Mouse (Mus musculus) heart, embryonic 15.5 days (tissue): ENCODE data around the gene Dhx29. TPM values are rescaled to one million over a fixed set of nuclear protein-coding genes. Genes with fewer than 3 reads are reported as not detected.

Experiments used
- ATAC-seq: fragments of 200-750 bp; cut with Nextera tagmentation; replicated peaks from 2 replicates; pipeline ENCODE4 v1.8.0; 2017; ENCODE audit warnings: low read depth, moderate TSS enrichment; ENCODE audit not compliant: insufficient number of reproducible peaks, insufficient read depth, low FRiP score
- H3K27ac ChIP-seq: fragments of 300-500 bp; sonication (generic); 2 replicates; pipeline ENCODE4 v1.5.1; 2015; ENCODE audit warnings: mild to moderate bottlenecking, inconsistent platforms
- H3K27me3 ChIP-seq: fragments of 300-500 bp; sonication (generic); 2 replicates; pipeline ENCODE4 v1.6.1; 2015; ENCODE audit warnings: inconsistent platforms
- H3K36me3 ChIP-seq: fragments of 300-500 bp; sonication (generic); 2 replicates; pipeline ENCODE4 v1.6.1; 2015; ENCODE audit warnings: mild to moderate bottlenecking, inconsistent platforms
- H3K4me1 ChIP-seq: fragments of 300-500 bp; sonication (generic); replicated peaks from 2 replicates; pipeline ENCODE4 v1.6.1; 2015; ENCODE audit warnings: inconsistent platforms
- H3K4me2 ChIP-seq: fragments of 300-500 bp; sonication (generic); 2 replicates; pipeline ENCODE4 v1.6.1; 2015; ENCODE audit warnings: inconsistent platforms, mild to moderate bottlenecking, moderate library complexity
- H3K4me3 ChIP-seq: fragments of 300-500 bp; sonication (generic); 2 replicates; pipeline ENCODE4 v1.5.1; 2015; ENCODE audit warnings: mild to moderate bottlenecking, inconsistent platforms
- H3K9ac ChIP-seq: fragments of 300-500 bp; sonication (generic); 2 replicates; pipeline ENCODE4 v1.6.1; 2015; ENCODE audit warnings: mild to moderate bottlenecking, inconsistent platforms
- H3K9me3 ChIP-seq: fragments of 300-500 bp; sonication (generic); replicated peaks from 2 replicates; pipeline ENCODE4 v1.6.1; 2016; ENCODE audit warnings: inconsistent platforms
- WGBS: fragments of 180-500 bp; shearing (Covaris S2); methylation state at CpG from one replicate; pipeline ENCODE4 v1.1.7; 2015; ENCODE audit warnings: mixed read lengths; 5-methylcytosine and 5-hydroxymethylcytosine counted together
- polyA plus RNA-seq: library from polyadenylated mRNA; unstranded; fragments of >200 nt; fragmentation: Nextera tagmentation; extraction: Ambion mirVana; gene quantifications from 2 replicates; pipeline ENCODE4 v1.2.1, GENCODE M21; 2015

Dhx29 gene
- polyA plus RNA-seq: 15.0 and 15.1 TPM in 2 replicates

GRCm38 (mm10) chr13:112927287-112928001, at the start of gene Dhx29, which contains the start of gene Mtrex:
Gene Dhx29 (plus strand): TSS chr13:112927454.
Gene Mtrex (minus strand): TSS chr13:112927398.
- peak within 1 kb of the TSS; percentile 88 for H3K27ac ChIP-seq
- under 1% methylated on average over 57 of the region's 57 CpGs for WGBS
- H3K4me3 ChIP-seq: peak within 1 kb of the TSS; percentile 95
- no peaks in the 10 kb centered on the region for H3K27me3 ChIP-seq
- peaks cover 10% of the 10 kb centered on the region; the same call in 1 of the 2 replicates for H3K36me3 ChIP-seq
- no peaks in the 10 kb centered on the region for H3K9me3 ChIP-seq
- H3K9ac ChIP-seq: peak within 1 kb of the TSS; percentile 85
- peak; percentile 98 for ATAC-seq
- peaks cover 21% of the 10 kb centered on the region for H3K4me1 ChIP-seq
- peak within 1 kb of the TSS; percentile 82 for H3K4me2 ChIP-seq

GRCm38 (mm10) chr13:112887234-112887633, 40.0 kb upstream of the Dhx29 start:
- H3K4me2 ChIP-seq: no peak overlapping the region
- H3K27me3 ChIP-seq: no peaks in the 10 kb centered on the region
- WGBS: 89% methylated on average over 12 of the region's 12 CpGs
- peaks cover 73% of the 10 kb centered on the region for H3K36me3 ChIP-seq
- H3K9ac ChIP-seq: no peak overlapping the region
- no peak overlapping the region for H3K27ac ChIP-seq
- ATAC-seq: no peak
- no peaks in the 10 kb centered on the region for H3K4me1 ChIP-seq
- H3K9me3 ChIP-seq: no peaks in the 10 kb centered on the region
- H3K4me3 ChIP-seq: no peak overlapping the region

GRCm38 (mm10) chr13:112902176-112902575, 25.1 kb upstream of the Dhx29 start:
- peaks cover 60% of the 10 kb centered on the region for H3K36me3 ChIP-seq
- WGBS: 91% methylated on average over 3 of the region's 3 CpGs
- H3K27me3 ChIP-seq: no peaks in the 10 kb centered on the region
- H3K4me3 ChIP-seq: no peak overlapping the region
- H3K4me1 ChIP-seq: no peaks in the 10 kb centered on the region
- no peak overlapping the region for H3K27ac ChIP-seq
- no peaks in the 10 kb centered on the region for H3K9me3 ChIP-seq
- no peak for ATAC-seq
- no peak overlapping the region for H3K4me2 ChIP-seq
- no peak overlapping the region for H3K9ac ChIP-seq

- ATAC-seq: no peak
- H3K36me3 ChIP-seq: peaks cover 45% of the 10 kb centered on the region
- H3K4me2 ChIP-seq: no peak overlapping the region
- H3K27me3 ChIP-seq: no peaks in the 10 kb centered on the region
- H3K27ac ChIP-seq: no peak overlapping the region
- WGBS: 64% methylated on average over 4 of the region's 4 CpGs
- no peak overlapping the region for H3K9ac ChIP-seq
- H3K4me1 ChIP-seq: no peaks in the 10 kb centered on the region
- H3K9me3 ChIP-seq: no peaks in the 10 kb centered on the region
- H3K4me3 ChIP-seq: no peak overlapping the region
These were observed 17.6 kb upstream of the Dhx29 start for GRCm38 (mm10) chr13:112909663-112910062.

- H3K4me1 ChIP-seq: no peaks in the 10 kb centered on the region
- no peak overlapping the region for H3K9ac ChIP-seq
- H3K27ac ChIP-seq: no peak overlapping the region
- ATAC-seq: no peak
- no peak overlapping the region for H3K4me3 ChIP-seq
- H3K27me3 ChIP-seq: no peaks in the 10 kb centered on the region
- WGBS: 83% methylated on average over 4 of the region's 4 CpGs
- H3K4me2 ChIP-seq: no peak overlapping the region
- peaks cover 42% of the 10 kb centered on the region for H3K36me3 ChIP-seq
- H3K9me3 ChIP-seq: no peaks in the 10 kb centered on the region
These were observed 16.8 kb upstream of the Dhx29 start for GRCm38 (mm10) chr13:112910434-112910833.

- no peak overlapping the region for H3K4me2 ChIP-seq
- 93% methylated on average over 4 of the region's 4 CpGs for WGBS
- no peaks in the 10 kb centered on the region for H3K4me1 ChIP-seq
- H3K9me3 ChIP-seq: no peaks in the 10 kb centered on the region
- no peak for ATAC-seq
- no peak overlapping the region for H3K9ac ChIP-seq
- H3K27ac ChIP-seq: no peak overlapping the region
- H3K4me3 ChIP-seq: no peak overlapping the region
- peaks cover 31% of the 10 kb centered on the region for H3K36me3 ChIP-seq
- no peaks in the 10 kb centered on the region for H3K27me3 ChIP-seq
These were observed 8.0 kb upstream of the Dhx29 start for GRCm38 (mm10) chr13:112919141-112919865.

GRCm38 (mm10) chr13:112920906-112921305, 6.3 kb upstream of the Dhx29 start:
- H3K4me3 ChIP-seq: no peak overlapping the region
- no peak overlapping the region for H3K4me2 ChIP-seq
- H3K36me3 ChIP-seq: peaks cover 27% of the 10 kb centered on the region
- peaks cover 7% of the 10 kb centered on the region for H3K4me1 ChIP-seq
- H3K9me3 ChIP-seq: no peaks in the 10 kb centered on the region
- no peak overlapping the region for H3K27ac ChIP-seq
- H3K9ac ChIP-seq: no peak overlapping the region
- H3K27me3 ChIP-seq: no peaks in the 10 kb centered on the region
- WGBS: 79% methylated on average over 3 of the region's 3 CpGs
- no peak for ATAC-seq

GRCm38 (mm10) chr13:112925266-112925665, 2.0 kb upstream of the Dhx29 start:
- Histone ChIP-seq H3K36me3 (peaks cover under 1% of the 10 kb centered on the region), H3K4me3 (no peak overlapping the region), H3K27ac (no peak overlapping the region), H3K4me2 (no peak overlapping the region), H3K9ac (no peak overlapping the region), H3K4me1 (peaks cover 21% of the 10 kb centered on the region), H3K9me3 (no peaks in the 10 kb centered on the region), H3K27me3 (no peaks in the 10 kb centered on the region)
- WGBS: 66% methylated on average over 6 of the region's 6 CpGs
- no peak for ATAC-seq

GRCm38 (mm10) chr13:112925976-112926375, 1.3 kb upstream of the Dhx29 start:
- H3K9me3 ChIP-seq: no peaks in the 10 kb centered on the region
- peaks cover 6% of the 10 kb centered on the region; the same call in 1 of the 2 replicates for H3K36me3 ChIP-seq
- no peaks in the 10 kb centered on the region for H3K27me3 ChIP-seq
- peak overlapping the region; percentile 80 for H3K9ac ChIP-seq
- H3K4me1 ChIP-seq: peaks cover 21% of the 10 kb centered on the region
- no peak overlapping the region for H3K27ac ChIP-seq
- WGBS: 58% methylated on average over 4 of the region's 4 CpGs
- peak overlapping the region; percentile 82 for H3K4me2 ChIP-seq
- no peak for ATAC-seq
- H3K4me3 ChIP-seq: peak overlapping the region; percentile 95

- Histone ChIP-seq H3K4me2 (peak overlapping the region; percentile 82), H3K27ac (peak overlapping the region; percentile 88), H3K4me1 (peaks cover 21% of the 10 kb centered on the region), H3K27me3 (no peaks in the 10 kb centered on the region), H3K4me3 (peak overlapping the region; percentile 95), H3K9ac (peak overlapping the region; percentile 80), H3K36me3 (peaks cover 7% of the 10 kb centered on the region; the same call in 1 of the 2 replicates), H3K9me3 (no peaks in the 10 kb centered on the region)
- WGBS: under 1% methylated on average over 19 of the region's 19 CpGs
- no peak for ATAC-seq
These were observed 458 bp upstream of the Dhx29 start for GRCm38 (mm10) chr13:112926796-112927195.

- H3K27ac ChIP-seq: peak overlapping the region; percentile 88
- peak overlapping the region; percentile 85 for H3K9ac ChIP-seq
- peak overlapping the region; percentile 95 for H3K4me3 ChIP-seq
- no peaks in the 10 kb centered on the region for H3K27me3 ChIP-seq
- ATAC-seq: no peak
- peak overlapping the region; percentile 82 for H3K4me2 ChIP-seq
- H3K36me3 ChIP-seq: peaks cover 17% of the 10 kb centered on the region; the same call in 1 of the 2 replicates
- no peaks in the 10 kb centered on the region for H3K9me3 ChIP-seq
- H3K4me1 ChIP-seq: peaks cover 21% of the 10 kb centered on the region
- 6% methylated on average over 8 of the region's 8 CpGs for WGBS
These were observed 899 bp downstream of the Dhx29 start for GRCm38 (mm10) chr13:112928038-112928668.
